Mouse (Mus musculus): ENCODE measurements around the gene Elmod1.

GRCm38 (mm10) chr9:53905418-53905817, 69.7 kb downstream of the Elmod1 start:
- TF ChIP-seq CTCF (IDR thresholded peaks at IDR 0.05; ENCODE audit: insufficient read depth, low read depth, low read length) (no peak), POLR2A (IDR thresholded peaks at IDR 0.05; ENCODE audit: insufficient read depth, low read depth, low read length) (no peak)
